Mouse (Mus musculus): ENCODE measurements at regions not wholly inside any gene's neighbourhood (a gene's known extent, or its start where the extent isn't known, plus 50 kb on each side); places are given as distances from the start of the nearest gene placed in this dataset.
A peak's percentile ranks its signal among the peaks of the same experiment; 100 is the strongest.

GRCm38 (mm10) chr3:33902431-33902830 lies 58.3 kb upstream of the Ccdc39 start:
- Histone ChIP-seq H3K27ac (ENCODE audit: insufficient read depth, low read length) (0 out of 2 replicates have a peak overlapping the region, but pooled peaks have one; percentile 15), H3K4me3 (ENCODE audit: insufficient read depth, low read length) (no peak overlapping the region), H3K4me1 (ENCODE audit: control insufficient read depth, insufficient read depth, low read length) (no peaks in the 10 kb centered on the region; the same call in 1 of the 2 replicates)
- TF ChIP-seq POLR2A (IDR thresholded peaks at IDR 0.05; ENCODE audit: low read depth, low read length) (no peak), CTCF (IDR thresholded peaks at IDR 0.05; ENCODE audit: borderline replicate concordance, insufficient read depth, low read length) (no peak)

DNA sequence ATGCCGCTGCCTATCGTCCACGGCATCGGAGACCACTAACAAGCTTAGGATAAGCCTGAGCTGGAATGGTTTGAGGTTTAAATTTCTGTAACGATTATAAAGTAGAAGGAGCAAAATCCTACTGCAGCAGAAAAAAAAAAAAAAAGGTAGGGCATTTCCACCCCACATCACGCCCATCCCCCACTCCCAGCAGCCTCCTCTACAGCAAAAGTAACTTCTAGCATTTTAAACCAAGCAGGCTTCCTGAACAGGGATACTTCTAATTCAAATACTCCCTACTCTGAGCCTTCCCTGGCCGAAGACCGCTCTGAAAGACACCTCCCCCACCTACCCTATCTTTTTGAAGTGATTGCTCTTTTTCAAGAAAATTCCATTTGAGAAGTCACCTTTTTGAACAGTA lies 59.2 kb upstream of the Ccdc39 start:
- Histone ChIP-seq H3K27ac (ENCODE audit: insufficient read depth, low read length) (no peak overlapping the region), H3K4me1 (ENCODE audit: control insufficient read depth, insufficient read depth, low read length) (no peaks in the 10 kb centered on the region; the same call in 1 of the 2 replicates), H3K4me3 (ENCODE audit: insufficient read depth, low read length) (no peak overlapping the region)
- TF ChIP-seq CTCF (IDR thresholded peaks at IDR 0.05; ENCODE audit: borderline replicate concordance, insufficient read depth, low read length) (no peak), POLR2A (IDR thresholded peaks at IDR 0.05; ENCODE audit: low read depth, low read length) (no peak)

- Histone ChIP-seq H3K4me3 (ENCODE audit: insufficient read depth, low read length) (no peak overlapping the region), H3K27ac (ENCODE audit: insufficient read depth, low read length) (no peak overlapping the region), H3K4me1 (ENCODE audit: control insufficient read depth, insufficient read depth, low read length) (no peaks in the 10 kb centered on the region; the same call in 1 of the 2 replicates)
- TF ChIP-seq POLR2A (IDR thresholded peaks at IDR 0.05; ENCODE audit: low read depth, low read length) (no peak), CTCF (IDR thresholded peaks at IDR 0.05; ENCODE audit: borderline replicate concordance, insufficient read depth, low read length) (no peak)
Observed at GRCm38 (mm10) chr3:33903816-33904215, 59.7 kb upstream of the Ccdc39 start.

- TF ChIP-seq POLR2A (IDR thresholded peaks at IDR 0.05; ENCODE audit: low read depth, low read length) (no peak), CTCF (IDR thresholded peaks at IDR 0.05; ENCODE audit: borderline replicate concordance, insufficient read depth, low read length) (no peak)
- Histone ChIP-seq H3K4me1 (ENCODE audit: control insufficient read depth, insufficient read depth, low read length) (no peaks in the 10 kb centered on the region; the same call in 1 of the 2 replicates), H3K27ac (ENCODE audit: insufficient read depth, low read length) (no peak overlapping the region), H3K4me3 (ENCODE audit: insufficient read depth, low read length) (no peak overlapping the region)
Observed at GRCm38 (mm10) chr3:33904854-33905678, 61.0 kb upstream of the Ccdc39 start.

- Histone ChIP-seq H3K27ac (ENCODE audit: insufficient read depth, low read length) (no peak overlapping the region), H3K4me1 (ENCODE audit: control insufficient read depth, insufficient read depth, low read length) (no peaks in the 10 kb centered on the region; the same call in 1 of the 2 replicates), H3K4me3 (ENCODE audit: insufficient read depth, low read length) (no peak overlapping the region)
- TF ChIP-seq POLR2A (IDR thresholded peaks at IDR 0.05; ENCODE audit: low read depth, low read length) (no peak), CTCF (IDR thresholded peaks at IDR 0.05; ENCODE audit: borderline replicate concordance, insufficient read depth, low read length) (no peak)
Observed at GRCm38 (mm10) chr3:33905679-33906007, 61.5 kb upstream of the Ccdc39 start.

DNA sequence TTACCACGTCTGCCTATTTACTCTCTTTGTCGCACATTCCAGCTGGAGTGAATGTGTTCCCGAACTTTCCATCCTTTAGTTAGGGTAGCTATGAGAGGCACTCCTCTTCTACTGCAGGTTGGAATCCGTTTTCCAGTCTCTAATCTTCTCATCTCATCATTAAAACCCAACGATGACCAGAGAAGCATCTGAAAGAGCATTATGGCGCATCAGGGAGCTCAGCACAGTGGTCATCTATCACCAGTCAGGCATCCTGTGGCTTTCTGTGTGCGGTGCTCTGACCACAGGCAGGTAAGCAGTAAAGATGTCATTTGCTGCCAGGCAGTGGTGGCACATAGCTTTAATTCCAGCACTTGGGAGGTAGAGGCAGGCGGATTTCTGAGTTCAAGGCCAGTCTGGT lies 63.0 kb upstream of the Ccdc39 start:
- Histone ChIP-seq H3K27ac (ENCODE audit: insufficient read depth, low read length) (no peak overlapping the region), H3K4me1 (ENCODE audit: control insufficient read depth, insufficient read depth, low read length) (no peaks in the 10 kb centered on the region; the same call in 1 of the 2 replicates), H3K4me3 (ENCODE audit: insufficient read depth, low read length) (no peak overlapping the region)
- TF ChIP-seq CTCF (IDR thresholded peaks at IDR 0.05; ENCODE audit: borderline replicate concordance, insufficient read depth, low read length) = no peak
- TF ChIP-seq POLR2A (IDR thresholded peaks at IDR 0.05; ENCODE audit: low read depth, low read length) = no peak

GRCm38 (mm10) chr3:33911559-33911958 lies 67.4 kb upstream of the Ccdc39 start:
- TF ChIP-seq CTCF (IDR thresholded peaks at IDR 0.05; ENCODE audit: borderline replicate concordance, insufficient read depth, low read length) = no peak
- TF ChIP-seq POLR2A (IDR thresholded peaks at IDR 0.05; ENCODE audit: low read depth, low read length) = no peak
- no peak overlapping the region for H3K4me3 ChIP-seq (ENCODE audit: insufficient read depth, low read length)
- H3K4me1 ChIP-seq (ENCODE audit: control insufficient read depth, insufficient read depth, low read length) = no peaks in the 10 kb centered on the region
- H3K27ac ChIP-seq (ENCODE audit: insufficient read depth, low read length) = no peak overlapping the region

DNA sequence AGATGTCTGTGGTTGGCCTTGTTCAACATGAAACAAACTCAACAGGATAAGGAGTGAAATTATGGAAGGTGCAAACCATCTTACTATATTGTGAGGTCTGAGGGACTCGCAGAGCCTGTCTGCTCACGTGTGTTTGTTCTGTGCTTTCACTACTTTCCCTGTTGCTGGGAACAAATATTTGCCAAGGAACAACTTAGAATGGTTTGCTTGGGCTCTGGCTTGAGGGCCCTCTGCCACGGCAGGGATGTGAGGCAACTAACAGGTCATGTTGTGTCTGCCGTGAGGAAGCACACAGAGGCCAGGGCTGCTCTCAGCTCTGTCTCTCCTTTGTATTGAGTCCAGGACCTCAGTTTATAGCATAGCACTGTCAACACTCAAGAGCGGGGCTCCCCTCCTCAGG lies 69.4 kb upstream of the Ccdc39 start:
- no peak for TF ChIP-seq POLR2A (IDR thresholded peaks at IDR 0.05; ENCODE audit: low read depth, low read length)
- no peak for TF ChIP-seq CTCF (IDR thresholded peaks at IDR 0.05; ENCODE audit: borderline replicate concordance, insufficient read depth, low read length)
- no peak overlapping the region for H3K27ac ChIP-seq (ENCODE audit: insufficient read depth, low read length)
- no peaks in the 10 kb centered on the region for H3K4me1 ChIP-seq (ENCODE audit: control insufficient read depth, insufficient read depth, low read length)
- H3K4me3 ChIP-seq (ENCODE audit: insufficient read depth, low read length) = no peak overlapping the region

DNA sequence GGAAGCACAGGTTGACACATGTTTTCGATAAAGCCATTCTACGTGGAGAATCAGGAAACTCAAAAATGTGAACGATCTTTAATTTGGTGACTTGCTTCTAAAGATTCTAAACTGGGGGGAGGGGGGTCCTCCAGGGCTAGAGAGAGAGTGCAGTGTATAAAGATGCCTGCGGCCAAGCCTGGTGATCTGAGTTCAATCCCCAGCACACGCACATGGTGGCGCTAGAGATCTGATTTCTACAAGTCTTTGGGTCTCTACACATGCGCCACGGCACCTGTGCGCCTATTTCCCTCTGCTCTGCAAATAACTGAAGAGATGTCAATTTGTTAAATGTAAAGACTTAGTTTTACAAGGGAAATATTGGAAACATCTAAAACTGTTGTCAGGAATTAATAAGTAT lies 70.3 kb upstream of the Ccdc39 start:
- Histone ChIP-seq H3K4me3 (ENCODE audit: insufficient read depth, low read length) (no peak overlapping the region), H3K27ac (ENCODE audit: insufficient read depth, low read length) (no peak overlapping the region), H3K4me1 (ENCODE audit: control insufficient read depth, insufficient read depth, low read length) (no peaks in the 10 kb centered on the region)
- no peak for TF ChIP-seq POLR2A (IDR thresholded peaks at IDR 0.05; ENCODE audit: low read depth, low read length)
- TF ChIP-seq CTCF (IDR thresholded peaks at IDR 0.05; ENCODE audit: borderline replicate concordance, insufficient read depth, low read length) = no peak

GRCm38 (mm10) chr3:33915777-33916176 lies 71.7 kb upstream of the Ccdc39 start:
- Histone ChIP-seq H3K4me1 (ENCODE audit: control insufficient read depth, insufficient read depth, low read length) (no peaks in the 10 kb centered on the region), H3K4me3 (ENCODE audit: insufficient read depth, low read length) (no peak overlapping the region), H3K27ac (ENCODE audit: insufficient read depth, low read length) (no peak overlapping the region)
- TF ChIP-seq POLR2A (IDR thresholded peaks at IDR 0.05; ENCODE audit: low read depth, low read length) (no peak), CTCF (IDR thresholded peaks at IDR 0.05; ENCODE audit: borderline replicate concordance, insufficient read depth, low read length) (no peak)

All from embryonic fibroblast, embryonic 13.5 days (primary cell).